Mouse (Mus musculus): ENCODE measurements around the gene Pcbp2. TPM values are rescaled to one million over a fixed set of nuclear protein-coding genes. Genes with fewer than 3 reads are reported as not detected.

The Pcbp2 gene
- polyA plus RNA-seq, 1 experiment from 2014 or later: 154 TPM

- TF ChIP-seq EP300 (IDR thresholded peaks at IDR 0.05) (no peak), CTCF (IDR thresholded peaks at IDR 0.05) (no peak)
- ATAC-seq (peak; percentile 43; the same call in 1 of the 2 replicates), DNase-seq (ENCODE audit: low spot score) (peak; percentile 57)
- H3K27ac ChIP-seq (ENCODE audit: low read length): peak overlapping the region; percentile 23
- H3K9me3 ChIP-seq (ENCODE audit: low read length): no peaks in the 10 kb centered on the region
- 29% methylated on average over 7 of the region's 7 CpGs for WGBS
- H3K27me3 ChIP-seq (replicated peaks; ENCODE audit: insufficient read depth, low read length): no peaks in the 10 kb centered on the region
- no peaks in the 10 kb centered on the region for H3K36me3 ChIP-seq (ENCODE audit: insufficient read depth, low read length)
- no peak overlapping the region for H3K4me3 ChIP-seq (ENCODE audit: low read depth, low read length)
- 0 out of 2 replicates have a peak overlapping the region, but pooled peaks have one; percentile 9 for H3K4me2 ChIP-seq (replicated peaks; ENCODE audit: low read depth, low read length)
- H3K9ac ChIP-seq (replicated peaks; ENCODE audit: low read depth): no peak overlapping the region
- H3K4me1 ChIP-seq (ENCODE audit: insufficient read depth, low read depth, low read length): no peaks in the 10 kb centered on the region; the same call in 1 of the 2 replicates
Measured at GRCm38 (mm10) chr15:102450928-102451327, 19.4 kb upstream of the Pcbp2 start.

GRCm38 (mm10) chr15:102451666-102452430 is 18.5 kb upstream of the Pcbp2 start:
- 60% methylated on average over 26 of the region's 26 CpGs for whole genome bisulfite sequencing
- H3K4me3 ChIP-seq (ENCODE audit: low read depth, low read length): no peak overlapping the region
- DNase-seq (ENCODE audit: low spot score): peak; percentile 79
- H3K9ac ChIP-seq (replicated peaks; ENCODE audit: low read depth): no peak overlapping the region
- H3K36me3 ChIP-seq (ENCODE audit: insufficient read depth, low read length): no peaks in the 10 kb centered on the region
- H3K4me1 ChIP-seq (ENCODE audit: insufficient read depth, low read depth, low read length): no peaks in the 10 kb centered on the region; the same call in 1 of the 2 replicates
- H3K27me3 ChIP-seq (replicated peaks; ENCODE audit: insufficient read depth, low read length): no peaks in the 10 kb centered on the region
- peak overlapping the region; percentile 35 for H3K4me2 ChIP-seq (replicated peaks; ENCODE audit: low read depth, low read length)
- H3K27ac ChIP-seq (ENCODE audit: low read length): peak overlapping the region; percentile 45; the same call in 1 of the 2 replicates
- TF ChIP-seq EP300 (IDR thresholded peaks at IDR 0.05) (no peak), CTCF (IDR thresholded peaks at IDR 0.05) (no peak)
- no peaks in the 10 kb centered on the region for H3K9me3 ChIP-seq (ENCODE audit: low read length)
- ATAC-seq: peak; percentile 87

- H3K27me3 ChIP-seq (replicated peaks; ENCODE audit: insufficient read depth, low read length): no peaks in the 10 kb centered on the region
Measured at GRCm38 (mm10) chr15:102455993-102456392, 14.3 kb upstream of the Pcbp2 start.

GRCm38 (mm10) chr15:102458050-102458736 is 12.1 kb upstream of the Pcbp2 start:
- Histone ChIP-seq H3K4me2 (replicated peaks; ENCODE audit: low read depth, low read length) (peak overlapping the region; percentile 51), H3K9ac (replicated peaks; ENCODE audit: low read depth) (no peak overlapping the region), H3K4me1 (ENCODE audit: insufficient read depth, low read depth, low read length) (no peaks in the 10 kb centered on the region), H3K36me3 (ENCODE audit: insufficient read depth, low read length) (no peaks in the 10 kb centered on the region), H3K27ac (ENCODE audit: low read length) (peak overlapping the region; percentile 57; the same call in 1 of the 2 replicates), H3K4me3 (ENCODE audit: low read depth, low read length) (no peak overlapping the region), H3K9me3 (ENCODE audit: low read length) (no peaks in the 10 kb centered on the region), H3K27me3 (replicated peaks; ENCODE audit: insufficient read depth, low read length) (no peaks in the 10 kb centered on the region)
- 66% methylated on average over 5 of the region's 5 CpGs for WGBS
- ATAC-seq: no peak
- DNase-seq (ENCODE audit: low spot score): no peak
- TF ChIP-seq EP300 (IDR thresholded peaks at IDR 0.05) (no peak), CTCF (IDR thresholded peaks at IDR 0.05) (no peak)

More at GRCm38 (mm10) chr15:102455993-102456392, 14.3 kb upstream of the Pcbp2 start:
- H3K27ac ChIP-seq (ENCODE audit: low read length): no peak overlapping the region
- no peaks in the 10 kb centered on the region for H3K36me3 ChIP-seq (ENCODE audit: insufficient read depth, low read length)
- ATAC-seq: no peak
- H3K4me3 ChIP-seq (ENCODE audit: low read depth, low read length): no peak overlapping the region
- WGBS: 34% methylated on average over 6 of the region's 6 CpGs
- H3K4me1 ChIP-seq (ENCODE audit: insufficient read depth, low read depth, low read length): no peaks in the 10 kb centered on the region; the same call in 1 of the 2 replicates
- no peaks in the 10 kb centered on the region for H3K9me3 ChIP-seq (ENCODE audit: low read length)
- no peak for DNase-seq (ENCODE audit: low spot score)
- H3K4me2 ChIP-seq (replicated peaks; ENCODE audit: low read depth, low read length): no peak overlapping the region
- TF ChIP-seq EP300 (IDR thresholded peaks at IDR 0.05) (no peak), CTCF (IDR thresholded peaks at IDR 0.05) (peak; percentile 63)
- no peak overlapping the region for H3K9ac ChIP-seq (replicated peaks; ENCODE audit: low read depth)

GRCm38 (mm10) chr15:102458904-102459317 is 11.4 kb upstream of the Pcbp2 start, which contains the start of gene Prr13:
TSS of gene Prr13 (plus strand) at chr15:102459028.
- ATAC-seq: peak; percentile 94

GRCm38 (mm10) chr15:102459381-102459780 is 11.0 kb upstream of the Pcbp2 start:
- WGBS: 21% methylated on average over 6 of the region's 6 CpGs

More at GRCm38 (mm10) chr15:102458904-102459317, 11.4 kb upstream of the Pcbp2 start, which contains the start of gene Prr13:
- peak; percentile 98 for DNase-seq (ENCODE audit: low spot score)
- no peaks in the 10 kb centered on the region for H3K4me1 ChIP-seq (ENCODE audit: insufficient read depth, low read depth, low read length)
- H3K9me3 ChIP-seq (ENCODE audit: low read length): no peaks in the 10 kb centered on the region
- peak within 1 kb of the TSS; percentile 57 for H3K27ac ChIP-seq (ENCODE audit: low read length)
- H3K27me3 ChIP-seq (replicated peaks; ENCODE audit: insufficient read depth, low read length): no peaks in the 10 kb centered on the region
- WGBS: under 1% methylated on average over 19 of the region's 19 CpGs
- peak within 1 kb of the TSS; percentile 30; the same call in 1 of the 2 replicates for H3K9ac ChIP-seq (replicated peaks; ENCODE audit: low read depth)
- TF ChIP-seq EP300 (IDR thresholded peaks at IDR 0.05) (0 out of 2 replicates have a peak, but pooled peaks have one; percentile 41), CTCF (IDR thresholded peaks at IDR 0.05) (peak; percentile 79)
- peak within 1 kb of the TSS; percentile 37 for H3K4me3 ChIP-seq (ENCODE audit: low read depth, low read length)
- peak within 1 kb of the TSS; percentile 51 for H3K4me2 ChIP-seq (replicated peaks; ENCODE audit: low read depth, low read length)
- H3K36me3 ChIP-seq (ENCODE audit: insufficient read depth, low read length): no peaks in the 10 kb centered on the region

More at GRCm38 (mm10) chr15:102459381-102459780, 11.0 kb upstream of the Pcbp2 start:
- no peaks in the 10 kb centered on the region for H3K9me3 ChIP-seq (ENCODE audit: low read length)
- H3K27ac ChIP-seq (ENCODE audit: low read length): peak overlapping the region; percentile 23
- ATAC-seq (no peak), DNase-seq (ENCODE audit: low spot score) (no peak)
- H3K4me2 ChIP-seq (replicated peaks; ENCODE audit: low read depth, low read length): peak overlapping the region; percentile 51
- H3K4me3 ChIP-seq (ENCODE audit: low read depth, low read length): peak overlapping the region; percentile 37
- H3K4me1 ChIP-seq (ENCODE audit: insufficient read depth, low read depth, low read length): no peaks in the 10 kb centered on the region
- no peaks in the 10 kb centered on the region for H3K27me3 ChIP-seq (replicated peaks; ENCODE audit: insufficient read depth, low read length)
- H3K36me3 ChIP-seq (ENCODE audit: insufficient read depth, low read length): no peaks in the 10 kb centered on the region
- TF ChIP-seq EP300 (IDR thresholded peaks at IDR 0.05) (no peak), CTCF (IDR thresholded peaks at IDR 0.05) (no peak)
- H3K9ac ChIP-seq (replicated peaks; ENCODE audit: low read depth): peak overlapping the region; percentile 30; the same call in 1 of the 2 replicates

Measured in lung, postnatal 0 days (tissue).